Mouse (Mus musculus) heart, adult 2 months (tissue): ENCODE measurements around the gene Pnmt.
A peak's percentile ranks its signal among the peaks of the same experiment; 100 is the strongest.

Source experiments
- CTCF ChIP-seq: fragments of 200-600 bp; IDR thresholded peaks from 2 replicates; pipeline ENCODE4 v1.8.1; 2022; ENCODE audit warnings: antibody characterized with exemption, mild to moderate bottlenecking, moderate library complexity
- POLR2A ChIP-seq: fragments of 200-500 bp; IDR thresholded peaks from 2 replicates; pipeline ENCODE4 v1.6.1; 2011; ENCODE audit warnings: mild to moderate bottlenecking, low read depth, low read length, control low read depth; ENCODE audit not compliant: insufficient read depth

GRCm38 (mm10) chr11:98393317-98393716 lies 7.1 kb downstream of the Pnmt start:
- TF ChIP-seq POLR2A (peak; percentile 31; the same call in 1 of the 2 replicates), CTCF (no peak)
